Mouse (Mus musculus): ENCODE measurements at regions not wholly inside any gene's neighbourhood (a gene's known extent, or its start where the extent isn't known, plus 50 kb on each side); places are given as distances from the start of the nearest gene placed in this dataset.

GRCm38 (mm10) chr19:22074042-22074441 lies 64.8 kb upstream of the Trpm3 start:
- TF ChIP-seq CTCF (IDR thresholded peaks at IDR 0.05; ENCODE audit: low read depth) (no peak), EP300 (IDR thresholded peaks at IDR 0.05; ENCODE audit: low read depth) (no peak)

Data from heart, postnatal 0 days (tissue).